Mouse (Mus musculus) testis, adult 2 months (tissue): ENCODE measurements around the gene Arid1b. TPM values are rescaled to one million over a fixed set of nuclear protein-coding genes. Genes with fewer than 3 reads are reported as not detected.

ENCODE experiments used
- H3K27ac ChIP-seq: fragments of 200-500 bp; 2 replicates; pipeline ENCODE4 v1.5.1; 2012; ENCODE audit warnings: low read depth, low read length; ENCODE audit not compliant: control insufficient read depth, insufficient read depth
- H3K27me3 ChIP-seq: fragments of 200-500 bp; 2 replicates; pipeline ENCODE4 v1.6.1; 2012; ENCODE audit warnings: mild to moderate bottlenecking, low read length, moderate library complexity; ENCODE audit not compliant: control insufficient read depth, insufficient read depth
- H3K36me3 ChIP-seq: fragments of 200-500 bp; 2 replicates; pipeline ENCODE4 v1.6.1; 2012; ENCODE audit warnings: mild to moderate bottlenecking, low read length; ENCODE audit not compliant: control insufficient read depth, insufficient read depth
- H3K4me1 ChIP-seq: fragments of 200-500 bp; 2 replicates; pipeline ENCODE4 v1.6.1; 2012; ENCODE audit warnings: low read length; ENCODE audit not compliant: control insufficient read depth, insufficient read depth
- H3K4me3 ChIP-seq: fragments of 200-500 bp; 2 replicates; pipeline ENCODE4 v1.5.1; 2012; ENCODE audit warnings: low read depth, mild to moderate bottlenecking, low read length, moderate library complexity, mixed read lengths; ENCODE audit not compliant: control insufficient read depth
- CTCF ChIP-seq: fragments of 200-500 bp; IDR thresholded peaks from 2 replicates; pipeline ENCODE4 v1.5.1; 2012; ENCODE audit warnings: low read depth, mild to moderate bottlenecking, inconsistent platforms, low read length, moderate library complexity; ENCODE audit not compliant: control insufficient read depth, insufficient read depth, insufficient replicate concordance
- POLR2A ChIP-seq: fragments of 200-500 bp; IDR thresholded peaks from 2 replicates; pipeline ENCODE4 v1.6.1; 2012; ENCODE audit warnings: low read depth, mild to moderate bottlenecking, inconsistent platforms, low read length, moderate library complexity; ENCODE audit not compliant: control insufficient read depth
- polyA plus RNA-seq: library from polyadenylated mRNA; depleted of rRNA; stranded (reverse); fragments of >200 nt; gene quantifications from 2 replicates; pipeline ENCODE4 v1.2.3, GENCODE M21; 2012

The Arid1b gene
- polyA plus RNA-seq, 1 experiment: 5.2 TPM

DNA sequence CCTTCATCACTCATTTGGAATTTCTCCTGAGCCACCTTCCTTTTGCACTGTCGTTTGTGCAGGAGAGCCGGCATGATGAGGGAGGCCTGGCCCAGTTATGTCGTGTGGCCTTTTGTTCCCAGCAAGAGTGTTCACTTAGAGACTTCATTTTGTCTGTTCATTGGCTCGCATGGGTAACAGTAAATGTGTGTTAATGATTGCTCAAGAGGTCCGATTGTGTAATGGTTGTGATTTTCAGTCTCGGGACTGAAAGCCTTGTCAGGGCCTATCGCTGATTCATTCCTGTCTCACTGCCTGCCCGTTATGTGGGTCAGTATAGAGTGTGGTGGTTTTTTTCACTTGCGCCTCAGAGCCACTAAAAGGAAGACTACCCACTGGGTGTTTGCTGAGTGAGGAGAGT, 212.6 kb downstream of the Arid1b start:
- H3K36me3 ChIP-seq: no peaks in the 10 kb centered on the region
- no peak overlapping the region for H3K27ac ChIP-seq
- H3K4me3 ChIP-seq: no peak overlapping the region
- peaks cover 2% of the 10 kb centered on the region; the same call in 1 of the 2 replicates for H3K4me1 ChIP-seq
- H3K27me3 ChIP-seq: no peaks in the 10 kb centered on the region
- no peak for TF ChIP-seq CTCF
- no peak for TF ChIP-seq POLR2A

DNA sequence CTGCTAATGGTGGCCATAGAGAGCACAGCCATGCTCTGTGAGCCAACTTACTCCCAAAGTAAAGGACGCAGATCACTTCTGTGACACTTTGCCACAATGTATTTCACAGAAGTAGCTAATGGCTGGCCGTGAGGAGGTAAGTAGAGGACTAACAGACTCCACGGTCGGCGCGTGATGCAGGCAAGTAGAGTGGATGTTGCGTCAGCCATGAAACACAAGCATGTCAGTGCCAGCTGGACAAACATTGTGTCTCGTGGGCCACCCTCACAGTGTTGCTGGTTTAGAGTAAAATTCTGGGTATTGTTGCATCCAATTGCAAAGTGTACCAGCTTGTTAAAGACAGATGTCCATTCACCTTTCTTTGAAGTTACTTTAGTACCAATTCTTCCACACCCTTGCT, 213.7 kb downstream of the Arid1b start:
- Histone ChIP-seq H3K27me3 (no peaks in the 10 kb centered on the region), H3K4me1 (peaks cover 2% of the 10 kb centered on the region; the same call in 1 of the 2 replicates), H3K27ac (no peak overlapping the region), H3K36me3 (no peaks in the 10 kb centered on the region), H3K4me3 (no peak overlapping the region)
- TF ChIP-seq POLR2A (no peak), CTCF (no peak)

DNA sequence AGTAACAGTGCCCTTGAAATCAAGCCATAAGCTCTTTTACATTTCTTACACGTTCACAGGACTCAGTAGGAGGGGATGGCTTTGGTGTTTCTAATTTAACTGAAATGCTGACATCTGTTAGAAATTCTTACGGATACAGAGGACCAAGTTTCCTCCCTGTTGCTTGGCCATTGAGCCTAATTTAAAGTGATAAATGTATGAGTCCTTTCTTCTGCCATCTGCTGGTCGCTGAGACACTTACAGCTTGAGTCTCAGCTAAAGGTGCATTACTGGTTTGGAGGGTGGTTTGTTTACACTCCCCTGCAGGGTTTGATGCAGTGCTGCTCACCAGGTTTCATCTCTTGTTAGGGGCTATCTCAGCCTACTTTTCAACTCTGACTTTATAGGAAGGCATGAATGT, 214.2 kb downstream of the Arid1b start:
- peaks cover 2% of the 10 kb centered on the region; the same call in 1 of the 2 replicates for H3K4me1 ChIP-seq
- H3K27me3 ChIP-seq: no peaks in the 10 kb centered on the region
- H3K27ac ChIP-seq: no peak overlapping the region
- H3K4me3 ChIP-seq: no peak overlapping the region
- H3K36me3 ChIP-seq: no peaks in the 10 kb centered on the region
- no peak for TF ChIP-seq CTCF
- no peak for TF ChIP-seq POLR2A

GRCm38 (mm10) chr17:5209076-5209475, 214.9 kb downstream of the Arid1b start:
- Histone ChIP-seq H3K36me3 (no peaks in the 10 kb centered on the region), H3K4me1 (no peaks in the 10 kb centered on the region), H3K27ac (no peak overlapping the region), H3K27me3 (no peaks in the 10 kb centered on the region), H3K4me3 (no peak overlapping the region)
- TF ChIP-seq CTCF (no peak), POLR2A (no peak)

GRCm38 (mm10) chr17:5210101-5210727, 216.1 kb downstream of the Arid1b start:
- H3K4me1 ChIP-seq: no peaks in the 10 kb centered on the region
- no peak overlapping the region for H3K27ac ChIP-seq
- no peaks in the 10 kb centered on the region for H3K27me3 ChIP-seq
- TF ChIP-seq CTCF: no peak
- no peak for TF ChIP-seq POLR2A
- H3K36me3 ChIP-seq: no peaks in the 10 kb centered on the region
- H3K4me3 ChIP-seq: no peak overlapping the region

DNA sequence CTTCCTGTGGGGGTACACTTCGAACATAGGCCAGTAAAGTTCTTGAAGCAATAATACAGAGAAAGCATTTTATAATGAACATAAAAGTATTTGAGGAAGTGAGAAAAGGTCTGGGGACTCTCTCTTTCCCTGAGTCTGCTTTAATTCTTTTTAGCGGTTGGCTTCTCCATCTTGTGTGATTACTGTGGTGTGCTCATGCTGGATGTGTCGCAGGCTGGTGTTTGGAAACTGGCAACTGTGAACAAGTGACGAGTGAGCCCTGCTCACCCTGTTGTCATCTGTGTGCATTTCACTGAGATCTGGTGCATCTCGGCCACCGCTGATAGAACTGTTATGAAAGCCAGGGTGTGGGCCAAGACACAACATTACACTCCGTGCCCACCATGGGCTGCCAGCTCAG, 216.8 kb downstream of the Arid1b start:
- no peaks in the 10 kb centered on the region for H3K36me3 ChIP-seq
- H3K4me1 ChIP-seq: no peaks in the 10 kb centered on the region
- TF ChIP-seq POLR2A: no peak
- TF ChIP-seq CTCF: no peak
- no peak overlapping the region for H3K27ac ChIP-seq
- peak overlapping the region; percentile 7; the same call in 1 of the 2 replicates for H3K4me3 ChIP-seq
- H3K27me3 ChIP-seq: no peaks in the 10 kb centered on the region

GRCm38 (mm10) chr17:5212166-5212565, 218.0 kb downstream of the Arid1b start:
- H3K36me3 ChIP-seq: no peaks in the 10 kb centered on the region
- H3K27ac ChIP-seq: no peak overlapping the region
- no peaks in the 10 kb centered on the region for H3K27me3 ChIP-seq
- H3K4me3 ChIP-seq: no peak overlapping the region
- no peaks in the 10 kb centered on the region for H3K4me1 ChIP-seq
- no peak for TF ChIP-seq CTCF
- no peak for TF ChIP-seq POLR2A

DNA sequence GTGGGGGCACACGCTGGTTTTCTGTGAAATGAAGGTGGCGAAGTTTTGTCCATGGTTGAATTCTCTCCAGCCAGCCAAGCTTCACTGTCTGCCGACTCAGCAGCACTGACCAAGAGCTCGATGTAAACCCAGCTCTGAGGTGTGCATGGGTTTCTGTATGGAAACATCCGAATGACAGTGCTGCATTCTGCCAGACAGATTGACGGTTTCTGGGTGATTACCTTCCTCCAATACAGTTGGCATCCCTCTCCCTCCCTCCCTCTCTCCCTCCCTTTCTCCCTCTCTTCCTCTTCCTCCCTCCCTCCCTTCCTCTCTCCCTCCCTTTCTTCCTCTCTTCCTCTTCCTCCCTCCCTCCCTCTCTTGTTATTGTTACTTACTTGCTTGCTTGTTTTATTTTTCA, 219.3 kb downstream of the Arid1b start:
- H3K4me1 ChIP-seq: no peaks in the 10 kb centered on the region
- H3K27ac ChIP-seq: no peak overlapping the region
- TF ChIP-seq CTCF: no peak
- TF ChIP-seq POLR2A: no peak
- H3K36me3 ChIP-seq: no peaks in the 10 kb centered on the region
- H3K4me3 ChIP-seq: no peak overlapping the region
- no peaks in the 10 kb centered on the region for H3K27me3 ChIP-seq
